8 mouse cellular contexts compared by ENCODE assay signal in the genomic region with DNA sequence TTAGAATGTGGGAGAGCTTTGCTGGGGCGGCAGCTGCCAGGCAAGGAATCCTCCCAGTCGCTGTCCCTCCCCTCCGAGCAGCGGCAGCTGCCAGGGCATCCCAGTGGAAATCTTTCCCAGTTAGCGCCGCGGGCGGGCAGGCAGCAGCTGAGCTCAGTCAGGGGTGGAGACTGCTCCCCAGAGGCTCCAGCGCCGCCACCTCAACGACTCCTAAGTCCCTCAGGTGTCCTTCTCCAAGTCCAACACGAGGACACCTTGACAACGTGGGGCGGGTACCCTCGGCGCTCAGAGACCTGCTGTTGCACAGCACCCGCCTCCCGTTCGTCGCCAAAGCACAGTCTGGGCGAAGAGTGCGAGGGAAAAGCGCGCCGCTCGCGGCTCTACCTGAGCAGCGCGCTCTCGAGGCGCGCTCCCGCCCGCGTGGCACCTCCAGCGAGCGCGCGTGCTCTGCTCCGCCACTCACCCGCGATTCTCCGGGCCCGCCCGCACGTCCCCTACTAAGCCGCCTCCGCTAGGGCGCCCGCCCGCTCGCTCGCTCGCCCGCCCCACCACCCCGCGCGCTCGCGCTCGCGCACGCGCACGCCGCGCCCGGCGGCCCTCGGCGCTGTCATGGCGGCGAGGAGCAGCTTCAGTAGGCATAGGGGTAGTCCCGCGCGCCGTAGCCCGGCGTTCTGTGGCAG. TPM values are rescaled to one million over a fixed set of nuclear protein-coding genes. Genes with fewer than 3 reads are reported as not detected.
A peak's percentile ranks its signal among the peaks of the same experiment; 100 is the strongest.
DNase-seq lines count a peak whose midpoint lies in the region; ATAC-seq and TF ChIP-seq lines count a peak whose summit lies in the region.

No protein-coding gene starts in this region.

- H3K9me3 ChIP-seq in ES-E14 (ENCODE audit: control insufficient read depth, insufficient read depth, low read depth, low read length): no peaks in the 10 kb centered on the region
- H3K9me3 ChIP-seq in forebrain, embryonic 15.5 days: no peaks in the 10 kb centered on the region
- no peaks in the 10 kb centered on the region for H3K9me3 ChIP-seq in neural tube, embryonic 15.5 days (replicated peaks)

- peak overlapping the region; percentile 55 for H3K27ac ChIP-seq in ES-E14 (ENCODE audit: insufficient read depth, low read depth, low read length, poor library complexity, severe bottlenecking)
- H3K27ac ChIP-seq in forebrain, embryonic 15.5 days (replicated peaks): peak overlapping the region; percentile 93
- H3K27ac ChIP-seq in layer of hippocampus, adult 2 months: peak overlapping the region; percentile 99
- peak overlapping the region; percentile 96 for H3K27ac ChIP-seq in neural tube, embryonic 15.5 days (replicated peaks)

- H3K4me3 ChIP-seq in ES-E14 (ENCODE audit: insufficient read depth in 1 of 2, low read depth in 1 of 2, low read length in 2 of 2, poor library complexity in 1 of 2, severe bottlenecking in 1 of 2): peak overlapping the region; percentile 87
- peak overlapping the region; percentile 78 for H3K4me3 ChIP-seq in forebrain, embryonic 15.5 days
- peak overlapping the region; percentile 100 for H3K4me3 ChIP-seq in layer of hippocampus, adult 2 months
- peak overlapping the region; percentile 89 for H3K4me3 ChIP-seq in lung, adult 2 months (replicated peaks; ENCODE audit: extremely low read depth, low read depth, low read length)
- H3K4me3 ChIP-seq in neural tube, embryonic 15.5 days (replicated peaks): peak overlapping the region; percentile 91

- H3K36me3 ChIP-seq in ES-E14 (ENCODE audit: control insufficient read depth, insufficient read depth, low read length, poor library complexity, severe bottlenecking): no peaks in the 10 kb centered on the region; the same call in 1 of the 2 replicates
- no peaks in the 10 kb centered on the region for H3K36me3 ChIP-seq in forebrain, embryonic 15.5 days
- no peaks in the 10 kb centered on the region for H3K36me3 ChIP-seq in neural tube, embryonic 15.5 days

- in situ Hi-C loops in ES-E14 (cut with MboI; ENCODE audit: low sequenced_read_pairs in 2 of 2, unreplicated experiment in 2 of 2): no loop called here

- H3K27me3 ChIP-seq in forebrain, embryonic 15.5 days: 0 out of 2 replicates have a peak, but pooled peaks cover 5% of the 10 kb centered on the region
- no peaks in the 10 kb centered on the region for H3K27me3 ChIP-seq in neural tube, embryonic 15.5 days (replicated peaks)

- under 1% methylated on average over 76 of the region's 79 CpGs for WGBS in forebrain, embryonic 15.5 days
- under 1% methylated on average over 79 of the region's 79 CpGs for WGBS in lung, adult 2 months
- under 1% methylated on average over 59 of the region's 79 CpGs for WGBS in neural tube, embryonic 15.5 days

- H3K9ac ChIP-seq in ES-E14 (ENCODE audit: insufficient read depth, low read depth, low read length, poor library complexity, severe bottlenecking): peak overlapping the region; percentile 93
- H3K9ac ChIP-seq in forebrain, embryonic 15.5 days (replicated peaks): peak overlapping the region; percentile 92
- peak overlapping the region; percentile 96 for H3K9ac ChIP-seq in neural tube, embryonic 15.5 days (replicated peaks)

- peak overlapping the region; percentile 90 for H3K4me2 ChIP-seq in forebrain, embryonic 15.5 days (replicated peaks)
- H3K4me2 ChIP-seq in neural tube, embryonic 15.5 days: peak overlapping the region; percentile 92

- peak; percentile 82 for DNase-seq in ES-E14 (ENCODE audit: low read depth, low spot score)
- DNase-seq in cerebellum, adult 11-12 months: peak; percentile 95
- DNase-seq in heart, postnatal 25 days (ENCODE audit: low spot score): peak; percentile 70
- peak; percentile 85 for DNase-seq in layer of hippocampus, adult 2 months (ENCODE audit: low spot score in 2 of 2)
- DNase-seq in lung, adult 2 months: peak; percentile 80
- peak; percentile 90 for DNase-seq in testis, postnatal 10 days (ENCODE audit: low spot score)

- no peak for TF ChIP-seq CTCF in layer of hippocampus, adult 2 months (conservative IDR thresholded peaks at IDR 0.05)
- TF ChIP-seq CTCF in lung, adult 2 months (IDR thresholded peaks at IDR 0.05; ENCODE audit: insufficient read depth, low read length): no peak

- 0 out of 4 replicates have a peak, but pooled peaks cover 2% of the 10 kb centered on the region in 2 experiments for H3K4me1 ChIP-seq in ES-E14 (ENCODE audit: control insufficient read depth in 2 of 2, insufficient read depth in 2 of 2, low read length in 2 of 2, poor library complexity in 1 of 2)
- peaks cover 12% of the 10 kb centered on the region for H3K4me1 ChIP-seq in forebrain, embryonic 15.5 days
- peaks cover 6% of the 10 kb centered on the region; the same call in 1 of the 2 replicates for H3K4me1 ChIP-seq in lung, adult 2 months (ENCODE audit: control insufficient read depth, insufficient read depth, low read length)
- peaks cover 6% of the 10 kb centered on the region for H3K4me1 ChIP-seq in neural tube, embryonic 15.5 days

- peak; percentile 97 for ATAC-seq in forebrain, embryonic 15.5 days (replicated peaks)
- ATAC-seq in neural tube, embryonic 15.5 days (ENCODE audit: low FRiP score): peak; percentile 96

- TF ChIP-seq POLR2A in lung, adult 2 months (IDR thresholded peaks at IDR 0.05; ENCODE audit: borderline replicate concordance, extremely low read depth, low read depth, low read length): peak; percentile 50; the same call in 1 of the 2 replicates

- intact Hi-C loops in heart, postnatal 25 days (cut with DNase I): no loop called here

TF ChIP-seq in ES-E14, 5 proteins besides CTCF, POLR2A, EP300 and RAD21:
- TF ChIP-seq CHD2 (IDR thresholded peaks at IDR 0.05; ENCODE audit: low read depth, low read length) (no peak), ZNF384 (IDR thresholded peaks at IDR 0.05; ENCODE audit: low read depth, low read length) (no peak), ZC3H11A (IDR thresholded peaks at IDR 0.05; ENCODE audit: borderline replicate concordance, low read depth, low read length) (no peak), MAFK (IDR thresholded peaks at IDR 0.05; ENCODE audit: insufficient read depth, low read depth, low read length) (no peak), HCFC1 (IDR thresholded peaks at IDR 0.05; ENCODE audit: borderline replicate concordance, insufficient read depth, low read length) (peak; percentile 39; the same call in 1 of the 2 replicates)

RNA-seq across cellular contexts. Expression of a gene that starts 0.7 kb away (rescaled TPM):
- 14.7 and 15.9 TPM in 2 replicates for total RNA-seq in ES-E14 (2012; rRNA removed)
- 2.2 and 2.3 TPM in 2 replicates for polyA plus RNA-seq in forebrain, embryonic 15.5 days (2015; fragmentation: Nextera tagmentation; extraction: Ambion mirVana)
- total RNA-seq in heart, postnatal 25 days (2021): 10 to 100 TPM; 17.4 to 23.1 TPM
- 10 to 100 TPM; 28.8 to 32.7 TPM for total RNA-seq in layer of hippocampus, adult 2 months (2021)
- polyA plus RNA-seq in lung, adult 2 months (2012; rRNA removed): 10.3 and 13.5 TPM in 2 replicates
- polyA plus RNA-seq in neural tube, embryonic 15.5 days (2015; fragmentation: Nextera tagmentation; extraction: Ambion mirVana): 5.2 and 5.7 TPM in 2 replicates

Comparison
In these comparisons a context has a peak if more than half of its experiments do, and no peak if none do; other contexts are left out.
1. Peak in every context shown above with its lines: DNase-seq, ATAC-seq, H3K4me3 ChIP-seq and H3K27ac ChIP-seq.